Mouse (Mus musculus): ENCODE results near the gene Hyal3.

Hyal3 gene

GRCm38 (mm10) chr9:107620954-107621353, 40.3 kb downstream of the Hyal3 start:
- DNase-seq = no peak

GRCm38 (mm10) chr9:107624539-107624938, 43.9 kb downstream of the Hyal3 start:
- no peak for DNase-seq

GRCm38 (mm10) chr9:107624951-107625350, 44.3 kb downstream of the Hyal3 start:
- no peak for DNase-seq

GRCm38 (mm10) chr9:107625351-107626128, 44.9 kb downstream of the Hyal3 start:
- DNase-seq = peak in 1 of 2 experiments; percentile 26

- DNase-seq = peak in 1 of 2 experiments; percentile 26
These were observed 45.7 kb downstream of the Hyal3 start for GRCm38 (mm10) chr9:107626158-107626843.

GRCm38 (mm10) chr9:107626844-107627277, 46.2 kb downstream of the Hyal3 start:
- peak; percentile 79 to 80 for DNase-seq

GRCm38 (mm10) chr9:107627387-107628255, 47.0 kb downstream of the Hyal3 start:
- peak in 1 of 2 experiments; percentile 25 for DNase-seq

- DNase-seq = peak in 1 of 2 experiments; percentile 34
These were observed 48.2 kb downstream of the Hyal3 start for GRCm38 (mm10) chr9:107628721-107629410.

GRCm38 (mm10) chr9:107629411-107629730, 48.8 kb downstream of the Hyal3 start:
- DNase-seq = peak in 1 of 2 experiments; percentile 17

- DNase-seq = peak in 1 of 2 experiments; percentile 28
These were observed 49.3 kb downstream of the Hyal3 start for GRCm38 (mm10) chr9:107629901-107630425.

GRCm38 (mm10) chr9:107630576-107630975, 50.0 kb downstream of the Hyal3 start:
- peak in 1 of 2 experiments; percentile 32 for DNase-seq

GRCm38 (mm10) chr9:107631311-107631826, 50.8 kb downstream of the Hyal3 start:
- no peak for DNase-seq

GRCm38 (mm10) chr9:107631861-107632260, 51.2 kb downstream of the Hyal3 start:
- no peak for DNase-seq

- DNase-seq = peak; percentile 37 to 54
These were observed 51.9 kb downstream of the Hyal3 start for GRCm38 (mm10) chr9:107632478-107632877.

GRCm38 (mm10) chr9:107633091-107633660, 52.6 kb downstream of the Hyal3 start:
- peak in 1 of 2 experiments; percentile 57 for DNase-seq

- DNase-seq = peak; percentile 44 to 60
These were observed 53.2 kb downstream of the Hyal3 start for GRCm38 (mm10) chr9:107633661-107634405.

- peak in 1 of 2 experiments; percentile 24 for DNase-seq
These were observed 54.0 kb downstream of the Hyal3 start for GRCm38 (mm10) chr9:107634406-107635278.

- peak; percentile 94 to 98 for DNase-seq
These were observed 54.8 kb downstream of the Hyal3 start, which contains the start of gene Gnai2 for GRCm38 (mm10) chr9:107635279-107636028. Gene Gnai2 (minus strand): TSS chr9:107635367.

All from cerebellum, adult 18-20 months (tissue).